Mouse (Mus musculus) CH12.LX (cell line): ENCODE data around the gene Tox2. TPM values are rescaled to one million over a fixed set of nuclear protein-coding genes. Genes with fewer than 3 reads are reported as not detected.
A peak's percentile ranks its signal among the peaks of the same experiment; 100 is the strongest.

ENCODE experiments used
- DNase-seq: peaks from one replicate; pipeline ENCODE4 v3.0.0-alpha.2; 2013; ENCODE audit errors: extremely low read depth
- H3K27ac ChIP-seq: 2 replicates; pipeline ENCODE4 v1.5.1; 2012; ENCODE audit warnings: low read depth, mild to moderate bottlenecking, control low read depth, moderate library complexity; ENCODE audit not compliant: insufficient read depth
- H3K27me3 ChIP-seq: replicated peaks from 2 replicates; pipeline ENCODE3; 2012; ENCODE audit warnings: inconsistent platforms
- H3K36me3 ChIP-seq, 2 experiments: replicated peaks in 1 of 2; 2 replicates each; pipeline versions ENCODE3 to v1.6.1; 2012; ENCODE audit warnings: inconsistent platforms in 1 of 2, low read length in 1 of 2, mild to moderate bottlenecking in 1 of 2, mixed read lengths in 1 of 2, moderate library complexity in 1 of 2; ENCODE audit not compliant: control insufficient read depth in 1 of 2, insufficient read depth in 1 of 2
- H3K4me1 ChIP-seq, 2 experiments: 2 replicates each; pipeline ENCODE4 v1.6.1; 2012; ENCODE audit warnings: inconsistent platforms in 1 of 2, moderate library complexity in 1 of 2; ENCODE audit not compliant: insufficient read depth in 2 of 2, control insufficient read depth in 1 of 2
- H3K4me2 ChIP-seq: 2 replicates; pipeline ENCODE4 v1.6.1; 2012; ENCODE audit warnings: low read depth, mild to moderate bottlenecking, control low read depth; ENCODE audit not compliant: poor library complexity, insufficient read depth, severe bottlenecking
- H3K4me3 ChIP-seq, 3 experiments: fragments of 150-350 bp in 1 of 3; sonication (generic) in 1 of 3; replicated peaks in 1 of 3; 2 replicates each; pipeline versions ENCODE3 to v1.5.1; 2011 to 2012; ENCODE audit warnings: low read depth in 2 of 3, low read length in 2 of 3, mild to moderate bottlenecking in 2 of 3, moderate library complexity in 2 of 3, control low read depth in 1 of 3, improper control_type of control experiment in 1 of 3, inconsistent platforms in 1 of 3, mixed read lengths in 1 of 3; ENCODE audit not compliant: poor library complexity in 1 of 3
- H3K79me2 ChIP-seq: replicated peaks from 2 replicates; pipeline ENCODE4 v1.6.1; 2012; ENCODE audit warnings: mild to moderate bottlenecking, moderate library complexity; ENCODE audit not compliant: control insufficient read depth, poor library complexity, insufficient read depth, severe bottlenecking; ENCODE audit errors: extremely low read depth
- H3K9ac ChIP-seq: 2 replicates; pipeline ENCODE4 v1.6.1; 2012; ENCODE audit warnings: low read depth, mild to moderate bottlenecking, control low read depth, moderate library complexity; ENCODE audit not compliant: insufficient read depth
- H3K9me3 ChIP-seq: replicated peaks from 2 replicates; pipeline ENCODE3; 2012; ENCODE audit warnings: low read length, inconsistent platforms, mixed read lengths
- BHLHE40 ChIP-seq: IDR thresholded peaks from 2 replicates; pipeline ENCODE4 v1.6.1; 2011; ENCODE audit warnings: mild to moderate bottlenecking, low read depth, low read length, improper control_type of control experiment
- CHD1 ChIP-seq: IDR thresholded peaks from 2 replicates; pipeline ENCODE4 v1.6.1; 2012; ENCODE audit warnings: low read depth, low read length, improper control_type of control experiment, inconsistent platforms
- CHD2 ChIP-seq: IDR thresholded peaks from 2 replicates; pipeline ENCODE4 v1.6.1; 2011; ENCODE audit warnings: low read length, improper control_type of control experiment
- E2F4 ChIP-seq: IDR thresholded peaks from 2 replicates; pipeline ENCODE4 v1.6.1; 2011; ENCODE audit warnings: low read depth, low read length, improper control_type of control experiment; ENCODE audit not compliant: insufficient replicate concordance
- ELF1 ChIP-seq: IDR thresholded peaks from 2 replicates; pipeline ENCODE4 v1.6.1; 2014; ENCODE audit warnings: low read depth, mild to moderate bottlenecking, inconsistent platforms, low read length, improper control_type of control experiment
- ETS1 ChIP-seq: conservative IDR thresholded peaks from 2 replicates; pipeline ENCODE4 v1.6.1; 2012; ENCODE audit warnings: low read depth, mild to moderate bottlenecking, inconsistent platforms, low read length, improper control_type of control experiment, moderate library complexity
- HCFC1 ChIP-seq: IDR thresholded peaks from 2 replicates; pipeline ENCODE4 v1.6.1; 2012; ENCODE audit warnings: low read depth, mild to moderate bottlenecking, inconsistent platforms, low read length, improper control_type of control experiment
- IRF4 ChIP-seq: IDR thresholded peaks from 2 replicates; pipeline ENCODE4 v1.6.1; 2014; ENCODE audit warnings: low read depth, mild to moderate bottlenecking, inconsistent platforms, low read length, improper control_type of control experiment
- MAFK ChIP-seq: IDR thresholded peaks from 2 replicates; pipeline ENCODE4 v1.6.1; 2011; ENCODE audit warnings: low read length, improper control_type of control experiment; ENCODE audit not compliant: insufficient replicate concordance
- MAX ChIP-seq: IDR thresholded peaks from 2 replicates; pipeline ENCODE4 v1.6.1; 2011; ENCODE audit warnings: low read length, improper control_type of control experiment
- NELFE ChIP-seq: IDR thresholded peaks from 2 replicates; pipeline ENCODE4 v1.6.1; 2011; ENCODE audit warnings: low read depth, low read length, improper control_type of control experiment
- NRF1 ChIP-seq: IDR thresholded peaks from 2 replicates; pipeline ENCODE4 v1.6.1; 2014; ENCODE audit warnings: low read depth, mild to moderate bottlenecking, inconsistent platforms, low read length, improper control_type of control experiment, moderate library complexity
- POLR2AphosphoS2 ChIP-seq: IDR thresholded peaks from 2 replicates; pipeline ENCODE4 v1.6.1; 2011; ENCODE audit warnings: low read depth, low read length, improper control_type of control experiment
- RCOR1 ChIP-seq: conservative IDR thresholded peaks from 2 replicates; pipeline ENCODE4 v1.6.1; 2012; ENCODE audit warnings: low read depth, mild to moderate bottlenecking, inconsistent platforms, low read length, improper control_type of control experiment
- SMC3 ChIP-seq: IDR thresholded peaks from 2 replicates; pipeline ENCODE4 v1.6.1; 2011; ENCODE audit warnings: low read depth, low read length, improper control_type of control experiment
- TBP ChIP-seq: conservative IDR thresholded peaks from 2 replicates; pipeline ENCODE4 v1.6.1; 2011; ENCODE audit warnings: low read depth, low read length, improper control_type of control experiment
- USF1 ChIP-seq: IDR thresholded peaks from 2 replicates; pipeline ENCODE4 v1.6.1; 2014; ENCODE audit warnings: low read depth, mild to moderate bottlenecking, inconsistent platforms, low read length, improper control_type of control experiment
- USF2 ChIP-seq: conservative IDR thresholded peaks from 2 replicates; pipeline ENCODE4 v1.6.1; 2011; ENCODE audit warnings: low read depth, low read length, improper control_type of control experiment
- ZC3H11A ChIP-seq: IDR thresholded peaks from 2 replicates; pipeline ENCODE4 v1.6.1; 2012; ENCODE audit warnings: low read depth, mild to moderate bottlenecking, inconsistent platforms, low read length, improper control_type of control experiment
- ZKSCAN1 ChIP-seq: IDR thresholded peaks from 2 replicates; pipeline ENCODE4 v1.6.1; 2012; ENCODE audit warnings: low read depth, inconsistent platforms, low read length, improper control_type of control experiment, borderline replicate concordance
- ZMIZ1 ChIP-seq: IDR thresholded peaks from 2 replicates; pipeline ENCODE4 v1.6.1; 2012; ENCODE audit warnings: low read depth, mild to moderate bottlenecking, inconsistent platforms, low read length, improper control_type of control experiment
- dilution Hi-C: fragments of 300-500 bp; cut with MboI; formaldehyde crosslinking; loops from 2 replicates; pipeline ENCODE4 v1.14.3; 2020; ENCODE audit warnings: low sequenced_read_pairs; ENCODE audit not compliant: extremely low pct_unique_long_range_greater_than_20kb, extremely low pct_ligation_motif_present
- in situ Hi-C: fragments of 300-500 bp; cut with MboI; formaldehyde crosslinking; loops from 3 replicates; pipeline ENCODE4 v1.14.3; 2019; ENCODE audit warnings: low sequenced_read_pairs, low pct_ligation_motif_present, low pct_unique_long_range_greater_than_20kb, mixed read lengths
- polyA plus RNA-seq: library from polyadenylated mRNA; unstranded; fragments of >175 nt; gene quantifications from 2 replicates; pipeline ENCODE4 v1.2.1, GENCODE M21; 2012; ENCODE audit warnings: low read depth; ENCODE audit not compliant: insufficient read length
- total RNA-seq, 2 experiments: library from RNA; depleted of rRNA; stranded (reverse); fragments of 300-350 nt in 1 of 2; fragments of >200 nt in 1 of 2; gene quantifications; 2 replicates each; pipeline ENCODE4 v1.2.3; 2012 to 2014

The Tox2 gene
- total and polyA plus RNA-seq, 3 experiments = not detected

- no peak for TF ChIP-seq USF2
- TF ChIP-seq RCOR1 = no peak
- no peak for TF ChIP-seq BHLHE40
- TF ChIP-seq MAX = no peak
- no peak for TF ChIP-seq ETS1
- TF ChIP-seq MAFK = no peak
- no peak for TF ChIP-seq POLR2AphosphoS2
- no peak for TF ChIP-seq ZC3H11A
- no peak for TF ChIP-seq SMC3
- in situ Hi-C loops = no loop called here
- Histone ChIP-seq H3K4me2 (peak overlapping the region; percentile 12), H3K27ac (no peak overlapping the region), H3K9ac (peak overlapping the region; percentile 45; the same call in 1 of the 2 replicates), H3K79me2 (no peaks in the 10 kb centered on the region), H3K4me1 (no peaks in the 10 kb centered on the region), H3K4me3 (peak overlapping the region in 1 of 3 experiments; percentile 26), H3K9me3 (no peaks in the 10 kb centered on the region), H3K36me3 (no peaks in the 10 kb centered on the region), H3K27me3 (peaks cover 90% of the 10 kb centered on the region)
- no peak for DNase-seq
- dilution Hi-C loops = no loop called here
Observed at GRCm38 (mm10) chr2:163285335-163285734, 82.4 kb downstream of the Tox2 start.

GRCm38 (mm10) chr2:163285762-163286161 lies 82.8 kb downstream of the Tox2 start:
- H3K4me1 ChIP-seq = no peaks in the 10 kb centered on the region
- H3K9ac ChIP-seq = peak overlapping the region; percentile 45; the same call in 1 of the 2 replicates
- no peak overlapping the region for H3K27ac ChIP-seq
- DNase-seq = peak; percentile 5
- TF ChIP-seq RCOR1 (no peak), TBP (no peak), ZKSCAN1 (no peak), ELF1 (no peak), BHLHE40 (0 out of 2 replicates have a peak, but pooled peaks have one; percentile 49), CHD1 (no peak), E2F4 (no peak), NELFE (no peak), POLR2AphosphoS2 (no peak), CHD2 (no peak), NRF1 (no peak), HCFC1 (peak; percentile 22; the same call in 1 of the 2 replicates), USF1 (no peak), MAX (peak; percentile 92), IRF4 (no peak), ZMIZ1 (no peak), ETS1 (no peak)
- peaks cover 93% of the 10 kb centered on the region for H3K27me3 ChIP-seq
- in situ Hi-C loops (no loop called here), dilution Hi-C loops (no loop called here)
- peak overlapping the region; percentile 12 for H3K4me2 ChIP-seq
- no peaks in the 10 kb centered on the region for H3K79me2 ChIP-seq
- no peaks in the 10 kb centered on the region for H3K9me3 ChIP-seq
- no peaks in the 10 kb centered on the region for H3K36me3 ChIP-seq
- H3K4me3 ChIP-seq = peak overlapping the region in 1 of 3 experiments; percentile 26
